Mouse (Mus musculus) right cerebral cortex, postnatal 4 days (tissue): Measurements from ENCODE around the gene Arfgap3.
"Not testable (repeated sequence)": the region's sequence is repeated elsewhere in the genome, so short reads cannot be mapped to it uniquely, and the experiment has no call there.

ENCODE experiments used
- DNase-seq: peaks from one replicate; pipeline ENCODE4 v3.0.0-alpha.2; 2022

Gene Arfgap3

GRCm38 (mm10) chr15:83349954-83350711, at the start of gene Arfgap3:
Gene Arfgap3, minus strand, starts transcription at chr15:83350247.
- DNase-seq, result peak; percentile 98

- DNase-seq, result no peak
Observed at GRCm38 (mm10) chr15:83392722-83393121, 42.7 kb upstream of the Arfgap3 start.

GRCm38 (mm10) chr15:83387911-83388310, 37.9 kb upstream of the Arfgap3 start:
- no peak for DNase-seq

GRCm38 (mm10) chr15:83383633-83384032, 33.6 kb upstream of the Arfgap3 start:
- no peak for DNase-seq

GRCm38 (mm10) chr15:83383136-83383535, 33.1 kb upstream of the Arfgap3 start:
- DNase-seq, result no peak

- no peak for DNase-seq
Observed at GRCm38 (mm10) chr15:83382467-83382866, 32.4 kb upstream of the Arfgap3 start.

- DNase-seq, result no peak
Observed at GRCm38 (mm10) chr15:83377153-83377552, 27.1 kb upstream of the Arfgap3 start.

GRCm38 (mm10) chr15:83375136-83375535, 25.1 kb upstream of the Arfgap3 start:
- peak; percentile 41 for DNase-seq

GRCm38 (mm10) chr15:83374076-83374475, 24.0 kb upstream of the Arfgap3 start:
- DNase-seq, result no peak

GRCm38 (mm10) chr15:83368702-83369101, 18.7 kb upstream of the Arfgap3 start:
- DNase-seq, result not testable (repeated sequence)

- DNase-seq, result no peak
Observed at GRCm38 (mm10) chr15:83368261-83368660, 18.2 kb upstream of the Arfgap3 start.

GRCm38 (mm10) chr15:83366933-83367552, 17.0 kb upstream of the Arfgap3 start:
- DNase-seq, result peak; percentile 58

GRCm38 (mm10) chr15:83365697-83366096, 15.7 kb upstream of the Arfgap3 start:
- DNase-seq, result no peak

- DNase-seq, result no peak
Observed at GRCm38 (mm10) chr15:83364194-83364593, 14.1 kb upstream of the Arfgap3 start.

GRCm38 (mm10) chr15:83362813-83363212, 12.8 kb upstream of the Arfgap3 start:
- not testable (repeated sequence) for DNase-seq

GRCm38 (mm10) chr15:83360899-83361298, 10.9 kb upstream of the Arfgap3 start:
- not testable (repeated sequence) for DNase-seq

- no peak for DNase-seq
Observed at GRCm38 (mm10) chr15:83360140-83360539, 10.1 kb upstream of the Arfgap3 start.

- no peak for DNase-seq
Observed at GRCm38 (mm10) chr15:83358476-83358875, 8.4 kb upstream of the Arfgap3 start.

GRCm38 (mm10) chr15:83351546-83351945, 1.5 kb upstream of the Arfgap3 start:
- no peak for DNase-seq

GRCm38 (mm10) chr15:83350859-83351258, 812 bp upstream of the Arfgap3 start:
- no peak for DNase-seq

GRCm38 (mm10) chr15:83349225-83349953, 658 bp downstream of the Arfgap3 start:
- no peak for DNase-seq

GRCm38 (mm10) chr15:83348747-83349146, 1.3 kb downstream of the Arfgap3 start:
- no peak for DNase-seq

GRCm38 (mm10) chr15:83345898-83346529, 4.0 kb downstream of the Arfgap3 start:
- DNase-seq, result no peak
